Mouse (Mus musculus) limb, embryonic 14.5 days (tissue): ENCODE measurements around the gene Serpina5. TPM values are rescaled to one million over a fixed set of nuclear protein-coding genes. Genes with fewer than 3 reads are reported as not detected.

Experiments
- ATAC-seq: fragments of 200-750 bp; cut with Nextera tagmentation; 2 replicates; pipeline ENCODE4 v1.8.0; 2017; ENCODE audit warnings: low read depth, moderate number of reproducible peaks, moderate TSS enrichment; ENCODE audit not compliant: low FRiP score
- DNase-seq: peaks from one replicate; pipeline ENCODE4 v3.0.0-alpha.2; 2015; ENCODE audit warnings: low spot score
- H3K27ac ChIP-seq: fragments of 300-500 bp; sonication (generic); replicated peaks from 2 replicates; pipeline ENCODE4 v1.5.1; 2014; ENCODE audit warnings: low read depth, mild to moderate bottlenecking, low read length, moderate library complexity, mixed read lengths
- H3K27me3 ChIP-seq: fragments of 300-500 bp; sonication (generic); 2 replicates; pipeline ENCODE4 v1.6.1; 2014; ENCODE audit warnings: low read length, mixed read lengths; ENCODE audit not compliant: control insufficient read depth, insufficient read depth
- H3K36me3 ChIP-seq: fragments of 300-500 bp; sonication (generic); 2 replicates; pipeline ENCODE4 v1.6.1; 2014; ENCODE audit warnings: mild to moderate bottlenecking, low read length, moderate library complexity, mixed read lengths; ENCODE audit not compliant: control insufficient read depth, insufficient read depth
- H3K4me1 ChIP-seq: fragments of 300-500 bp; sonication (generic); 2 replicates; pipeline ENCODE4 v1.6.1; 2014; ENCODE audit warnings: antibody characterized with exemption, low read length, mixed read lengths; ENCODE audit not compliant: control insufficient read depth, insufficient read depth
- H3K4me2 ChIP-seq: fragments of 300-500 bp; sonication (generic); replicated peaks from 2 replicates; pipeline ENCODE4 v1.6.1; 2014; ENCODE audit warnings: low read depth, mild to moderate bottlenecking, low read length, moderate library complexity; ENCODE audit not compliant: severe bottlenecking
- H3K4me3 ChIP-seq: fragments of 300-500 bp; sonication (generic); replicated peaks from 2 replicates; pipeline ENCODE4 v1.5.1; 2014; ENCODE audit warnings: low read length
- H3K9ac ChIP-seq: fragments of 300-500 bp; sonication (generic); 2 replicates; pipeline ENCODE4 v1.6.1; 2014; ENCODE audit warnings: mild to moderate bottlenecking, low read depth, low read length, moderate library complexity; ENCODE audit not compliant: severe bottlenecking
- H3K9me3 ChIP-seq: fragments of 300-500 bp; sonication (generic); 2 replicates; pipeline ENCODE4 v1.6.1; 2016; ENCODE audit warnings: low read length; ENCODE audit not compliant: control insufficient read depth
- POLR2A ChIP-seq: fragments of 200-500 bp; IDR thresholded peaks from 2 replicates; pipeline ENCODE4 v1.8.0; 2012; ENCODE audit warnings: inconsistent platforms, mild to moderate bottlenecking, moderate library complexity, borderline replicate concordance; ENCODE audit not compliant: insufficient read depth, insufficient read length; ENCODE audit errors: extremely low read depth
- WGBS: fragments of 180-500 bp; shearing (Covaris S2); extraction: QIAGEN DNeasy Blood & Tissue Kit; methylation state at CpG from one replicate; pipeline ENCODE4 v1.1.7; 2014; 5-methylcytosine and 5-hydroxymethylcytosine counted together
- polyA plus RNA-seq, 2 experiments: library from polyadenylated mRNA; depleted of rRNA in 1 of 2; stranded (reverse) in 1 of 2; unstranded in 1 of 2; fragments of >200 nt; fragmentation: Nextera tagmentation in 1 of 2; extraction: Ambion mirVana in 1 of 2; gene quantifications; 2 replicates each; pipeline versions ENCODE4 v1.2.1 to v1.2.3; 2012 to 2014

The Serpina5 gene
- polyA plus RNA-seq, 2 experiments: not detected

DNA sequence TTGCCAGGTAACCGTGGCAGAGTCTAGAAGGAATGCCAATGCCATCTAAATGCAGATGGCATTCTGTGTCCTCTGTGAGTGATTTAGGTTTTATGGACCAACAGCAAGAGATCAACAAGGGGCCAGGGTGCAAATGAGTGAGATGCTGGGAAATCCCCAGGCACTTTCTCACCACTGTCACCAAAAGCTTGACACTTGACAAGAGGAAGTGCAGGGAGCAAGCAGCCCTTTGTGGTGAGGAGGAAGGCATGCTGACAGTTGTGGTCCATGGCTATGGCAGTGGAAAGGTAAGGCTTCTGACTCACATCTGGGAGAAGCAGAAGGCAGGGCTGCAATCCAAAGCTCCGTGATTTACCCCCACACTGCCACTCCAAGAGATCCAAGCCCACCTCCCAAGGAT lies 39.1 kb upstream of the Serpina5 start:
- TF ChIP-seq POLR2A: no peak
- Histone ChIP-seq H3K9ac (no peak overlapping the region), H3K4me1 (no peaks in the 10 kb centered on the region), H3K27me3 (no peaks in the 10 kb centered on the region), H3K4me2 (no peak overlapping the region), H3K36me3 (no peaks in the 10 kb centered on the region), H3K9me3 (no peaks in the 10 kb centered on the region), H3K4me3 (no peak overlapping the region), H3K27ac (no peak overlapping the region)
- ATAC-seq (no peak), DNase-seq (no peak)
- 46% methylated on average over 2 of the region's 2 CpGs for WGBS

DNA sequence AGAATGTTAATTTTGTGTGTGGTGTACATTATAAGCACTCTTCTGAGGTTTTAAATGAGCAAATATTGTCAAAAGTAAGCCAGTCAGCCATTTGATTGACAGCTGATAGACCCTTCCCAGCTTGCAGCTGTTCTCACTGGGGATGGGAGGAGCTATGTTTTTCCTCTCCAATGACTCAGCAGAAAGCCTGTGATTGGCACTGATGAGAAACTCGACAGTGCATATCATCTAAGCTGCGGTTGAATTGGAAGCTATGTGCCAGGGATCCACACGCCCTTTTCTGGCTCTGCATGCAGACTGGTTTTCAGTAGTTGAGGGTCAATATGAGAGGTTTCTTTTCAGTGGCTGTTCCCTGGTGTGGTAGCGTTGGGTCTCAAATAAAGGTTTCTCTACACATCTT lies 36.4 kb upstream of the Serpina5 start:
- DNase-seq (no peak), ATAC-seq (no peak)
- no peak overlapping the region for H3K9ac ChIP-seq
- no peak for TF ChIP-seq POLR2A
- H3K27ac ChIP-seq: no peak overlapping the region
- H3K4me3 ChIP-seq: no peak overlapping the region
- 70% methylated on average over 4 of the region's 4 CpGs for WGBS
- no peaks in the 10 kb centered on the region for H3K4me1 ChIP-seq
- no peaks in the 10 kb centered on the region for H3K27me3 ChIP-seq
- no peak overlapping the region for H3K4me2 ChIP-seq
- H3K36me3 ChIP-seq: no peaks in the 10 kb centered on the region
- H3K9me3 ChIP-seq: no peaks in the 10 kb centered on the region

- TF ChIP-seq POLR2A: no peak
- Histone ChIP-seq H3K4me1 (no peaks in the 10 kb centered on the region), H3K36me3 (no peaks in the 10 kb centered on the region), H3K9ac (no peak overlapping the region), H3K27me3 (no peaks in the 10 kb centered on the region), H3K4me3 (no peak overlapping the region), H3K9me3 (no peaks in the 10 kb centered on the region), H3K27ac (no peak overlapping the region), H3K4me2 (no peak overlapping the region)
- DNase-seq: no peak
- no peak for ATAC-seq
- WGBS: 84% methylated on average over 4 of the region's 4 CpGs
Measured at GRCm38 (mm10) chr12:104064996-104065395, 35.9 kb upstream of the Serpina5 start.

DNA sequence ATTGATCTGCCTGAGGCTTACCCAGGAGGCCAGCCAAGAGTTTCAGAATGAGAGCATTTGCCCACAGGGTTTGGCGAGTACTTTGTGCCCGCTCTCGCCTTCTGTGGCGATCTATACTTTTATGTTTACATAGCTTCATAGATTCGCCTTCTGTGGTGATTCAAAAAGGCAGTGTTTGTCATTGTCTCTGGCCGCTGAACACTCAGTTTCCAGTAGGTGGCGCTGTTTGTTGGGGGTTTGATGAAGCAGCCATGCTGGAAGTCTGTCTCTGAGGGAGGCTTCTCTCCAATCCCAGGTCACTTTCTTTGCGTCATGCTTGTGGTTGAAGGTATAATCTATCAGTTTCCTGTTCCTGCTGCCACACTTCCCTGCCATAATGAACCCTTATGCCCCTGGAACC lies 34.7 kb upstream of the Serpina5 start:
- Histone ChIP-seq H3K9me3 (no peaks in the 10 kb centered on the region), H3K27me3 (no peaks in the 10 kb centered on the region), H3K4me1 (no peaks in the 10 kb centered on the region), H3K4me3 (no peak overlapping the region), H3K4me2 (no peak overlapping the region), H3K36me3 (no peaks in the 10 kb centered on the region), H3K27ac (no peak overlapping the region), H3K9ac (no peak overlapping the region)
- ATAC-seq (no peak), DNase-seq (no peak)
- TF ChIP-seq POLR2A: no peak
- WGBS: 21% methylated on average over 8 of the region's 8 CpGs

GRCm38 (mm10) chr12:104067549-104067948 lies 33.4 kb upstream of the Serpina5 start:
- Histone ChIP-seq H3K9ac (no peak overlapping the region), H3K9me3 (no peaks in the 10 kb centered on the region), H3K27ac (no peak overlapping the region), H3K4me3 (peak overlapping the region; percentile 13), H3K36me3 (no peaks in the 10 kb centered on the region), H3K27me3 (no peaks in the 10 kb centered on the region), H3K4me1 (no peaks in the 10 kb centered on the region), H3K4me2 (peak overlapping the region; percentile 34; the same call in 1 of the 2 replicates)
- WGBS: 30% methylated on average over 4 of the region's 4 CpGs
- no peak for TF ChIP-seq POLR2A
- peak; percentile 77 for ATAC-seq
- DNase-seq: peak; percentile 73

GRCm38 (mm10) chr12:104069620-104070019 lies 31.3 kb upstream of the Serpina5 start:
- peak; percentile 81 for DNase-seq
- no peak for TF ChIP-seq POLR2A
- no peak overlapping the region for H3K9ac ChIP-seq
- 4% methylated on average over 2 of the region's 2 CpGs for WGBS
- H3K4me3 ChIP-seq: no peak overlapping the region
- no peak overlapping the region for H3K27ac ChIP-seq
- no peaks in the 10 kb centered on the region for H3K36me3 ChIP-seq
- peak; percentile 42; the same call in 1 of the 2 replicates for ATAC-seq
- no peaks in the 10 kb centered on the region for H3K9me3 ChIP-seq
- no peaks in the 10 kb centered on the region for H3K4me1 ChIP-seq
- H3K27me3 ChIP-seq: no peaks in the 10 kb centered on the region
- no peak overlapping the region for H3K4me2 ChIP-seq
